In the genomic region with DNA sequence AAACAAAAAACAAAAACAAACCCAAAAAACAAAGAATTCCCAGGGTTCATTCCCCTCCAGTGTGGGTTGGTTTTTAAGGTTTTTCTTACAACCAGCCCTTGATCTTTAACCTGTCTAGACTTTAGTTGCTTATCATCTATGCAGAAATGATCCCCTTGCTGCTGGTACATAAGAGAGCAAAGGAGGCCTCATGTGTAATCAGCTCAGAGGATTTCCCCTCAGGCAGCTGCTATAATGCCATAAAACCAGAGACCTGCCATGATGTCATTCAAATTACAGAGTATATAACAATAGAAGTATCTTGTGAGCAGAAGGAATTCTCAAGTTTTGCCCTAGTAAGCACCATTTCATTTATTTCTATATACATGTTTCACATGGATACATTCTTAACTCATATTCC, we compare ENCODE assay signal across 15 mouse cellular contexts.
"Had no signal": no experiment of that assay in that cellular context is flagged by ENCODE, and none has a peak within 500 bp of the region (broad histone marks: within the 10 kb centered on the region; RNA-seq: fewer than 3 reads in every experiment).

No protein-coding gene starts in this region.

- H3K27me3 ChIP-seq: neural tube, embryonic 15.5 days; stomach, embryonic 15.5 days had no signal

- H3K4me3 ChIP-seq: neural tube, embryonic 15.5 days; stomach, embryonic 15.5 days had no signal

- H3K9ac ChIP-seq: neural tube, embryonic 15.5 days; stomach, embryonic 15.5 days had no signal

- H3K4me2 ChIP-seq: neural tube, embryonic 15.5 days; stomach, embryonic 15.5 days had no signal

- DNase-seq: retina, postnatal 1 day; right cerebral cortex, adult 18-20 months; right cerebral cortex, postnatal 14 days; right cerebral cortex, postnatal 25 days; right cerebral cortex, postnatal 4 days; spleen, adult 18-20 months; thymus, adult 18-20 months; thymus, adult 2 months; thymus, postnatal 14 days; thymus, postnatal 25 days; thymus, postnatal 36 days; thymus, postnatal 4 days had no signal

- H3K27ac ChIP-seq: neural tube, embryonic 15.5 days; stomach, embryonic 15.5 days; stomach, postnatal 0 days had no signal

- H3K9me3 ChIP-seq: neural tube, embryonic 15.5 days; stomach, embryonic 15.5 days had no signal

- H3K36me3 ChIP-seq: neural tube, embryonic 15.5 days; stomach, embryonic 15.5 days had no signal
